Mouse (Mus musculus) cortical plate, adult 2 months (tissue): ENCODE measurements around the gene Nkx6-2. TPM values are rescaled to one million over a fixed set of nuclear protein-coding genes. Genes with fewer than 3 reads are reported as not detected.

Experiments
- H3K27ac ChIP-seq: fragments of 200-500 bp; 2 replicates; pipeline ENCODE4 v1.5.1; 2012; ENCODE audit warnings: low read length, control low read depth, inconsistent platforms; ENCODE audit not compliant: insufficient read depth
- H3K4me1 ChIP-seq: fragments of 200-500 bp; 2 replicates; pipeline ENCODE4 v1.6.1; 2011; ENCODE audit warnings: low read length; ENCODE audit not compliant: control insufficient read depth, insufficient read depth
- H3K4me3 ChIP-seq: fragments of 200-500 bp; 2 replicates; pipeline ENCODE4 v1.5.1; 2011; ENCODE audit warnings: mild to moderate bottlenecking, low read length, control low read depth; ENCODE audit not compliant: insufficient read depth
- CTCF ChIP-seq: fragments of 200-500 bp; IDR thresholded peaks from 2 replicates; pipeline ENCODE4 v1.5.1; 2011; ENCODE audit warnings: mild to moderate bottlenecking, control low read depth, low read length; ENCODE audit not compliant: insufficient read depth; ENCODE audit errors: extremely low read depth
- POLR2A ChIP-seq: fragments of 200-500 bp; IDR thresholded peaks from 2 replicates; pipeline ENCODE4 v1.6.1; 2011; ENCODE audit warnings: mild to moderate bottlenecking, low read length, control low read depth; ENCODE audit not compliant: insufficient read depth; ENCODE audit errors: extremely low read depth
- polyA plus RNA-seq: library from polyadenylated mRNA; depleted of rRNA; stranded (reverse); fragments of >200 nt; gene quantifications from 2 replicates; pipeline ENCODE4 v1.2.3, GENCODE M21; 2012

The Nkx6-2 gene
- polyA plus RNA-seq, 1 experiment: 22.0 TPM

- H3K4me3 ChIP-seq: no peak overlapping the region
- H3K4me1 ChIP-seq: no peaks in the 10 kb centered on the region
- TF ChIP-seq CTCF: no peak
- H3K27ac ChIP-seq: no peak overlapping the region
Observed at GRCm38 (mm10) chr7:139572665-139573064, 9.9 kb downstream of the Nkx6-2 start.

GRCm38 (mm10) chr7:139570788-139571187 is 11.8 kb downstream of the Nkx6-2 start:
- H3K4me1 ChIP-seq: no peaks in the 10 kb centered on the region
- no peak overlapping the region for H3K4me3 ChIP-seq
- no peak for TF ChIP-seq CTCF
- no peak for TF ChIP-seq POLR2A
- H3K27ac ChIP-seq: no peak overlapping the region

GRCm38 (mm10) chr7:139566533-139566932 is 16.1 kb downstream of the Nkx6-2 start:
- no peak overlapping the region for H3K4me3 ChIP-seq
- H3K4me1 ChIP-seq: no peaks in the 10 kb centered on the region
- TF ChIP-seq CTCF (no peak), POLR2A (no peak)
- H3K27ac ChIP-seq: no peak overlapping the region

GRCm38 (mm10) chr7:139565998-139566397 is 16.6 kb downstream of the Nkx6-2 start:
- Histone ChIP-seq H3K4me1 (no peaks in the 10 kb centered on the region), H3K4me3 (no peak overlapping the region), H3K27ac (no peak overlapping the region)
- no peak for TF ChIP-seq POLR2A
- no peak for TF ChIP-seq CTCF

GRCm38 (mm10) chr7:139564161-139564560 is 18.4 kb downstream of the Nkx6-2 start:
- H3K4me3 ChIP-seq: no peak overlapping the region
- no peak overlapping the region for H3K27ac ChIP-seq
- TF ChIP-seq POLR2A (no peak), CTCF (no peak)
- no peaks in the 10 kb centered on the region for H3K4me1 ChIP-seq

- no peak overlapping the region for H3K27ac ChIP-seq
- no peak overlapping the region for H3K4me3 ChIP-seq
- H3K4me1 ChIP-seq: no peaks in the 10 kb centered on the region
- TF ChIP-seq CTCF: no peak
- TF ChIP-seq POLR2A: no peak
Observed at GRCm38 (mm10) chr7:139563425-139563824, 19.2 kb downstream of the Nkx6-2 start.

- TF ChIP-seq POLR2A (no peak), CTCF (no peak)
- H3K27ac ChIP-seq: no peak overlapping the region
- peaks cover 3% of the 10 kb centered on the region for H3K4me1 ChIP-seq
- H3K4me3 ChIP-seq: no peak overlapping the region
Observed at GRCm38 (mm10) chr7:139559659-139560058, 22.9 kb downstream of the Nkx6-2 start.

GRCm38 (mm10) chr7:139556746-139557526 is 25.7 kb downstream of the Nkx6-2 start:
- TF ChIP-seq POLR2A (no peak), CTCF (no peak)
- Histone ChIP-seq H3K4me3 (no peak overlapping the region), H3K4me1 (peaks cover 3% of the 10 kb centered on the region), H3K27ac (no peak overlapping the region)

- H3K27ac ChIP-seq: no peak overlapping the region
- H3K4me3 ChIP-seq: no peak overlapping the region
- TF ChIP-seq POLR2A (no peak), CTCF (no peak)
- peaks cover 3% of the 10 kb centered on the region for H3K4me1 ChIP-seq
Observed at GRCm38 (mm10) chr7:139556331-139556730, 26.3 kb downstream of the Nkx6-2 start.

GRCm38 (mm10) chr7:139551519-139551918 is 31.1 kb downstream of the Nkx6-2 start:
- H3K4me1 ChIP-seq: peaks cover 3% of the 10 kb centered on the region
- no peak overlapping the region for H3K4me3 ChIP-seq
- no peak overlapping the region for H3K27ac ChIP-seq
- TF ChIP-seq CTCF (no peak), POLR2A (no peak)
